Mouse (Mus musculus): ENCODE results near the gene Matn1. TPM values are rescaled to one million over a fixed set of nuclear protein-coding genes. Genes with fewer than 3 reads are reported as not detected.

Matn1 gene
- polyA plus RNA-seq, 1 experiment from 2014 or later = 0.34 TPM

- 61% methylated on average over 9 of the region's 9 CpGs for WGBS
- no peak overlapping the region for H3K4me3 ChIP-seq (ENCODE audit: low read depth, low read length)
- no peak overlapping the region for H3K4me2 ChIP-seq (ENCODE audit: low read depth, low read length)
- ATAC-seq (replicated peaks; ENCODE audit: insufficient number of reproducible peaks, low FRiP score, low TSS enrichment, low read depth) (no peak), DNase-seq (ENCODE audit: low spot score) (no peak)
- H3K27ac ChIP-seq (replicated peaks; ENCODE audit: low read depth, low read length) = no peak overlapping the region
- H3K27me3 ChIP-seq (ENCODE audit: control insufficient read depth, insufficient read depth, low read length) = no peaks in the 10 kb centered on the region
- H3K9me3 ChIP-seq (replicated peaks; ENCODE audit: control insufficient read depth, low read length) = no peaks in the 10 kb centered on the region
- H3K9ac ChIP-seq (replicated peaks; ENCODE audit: low read length) = no peak overlapping the region
- no peaks in the 10 kb centered on the region for H3K36me3 ChIP-seq (replicated peaks; ENCODE audit: control insufficient read depth, insufficient read depth, low read depth, low read length)
- H3K4me1 ChIP-seq (ENCODE audit: control insufficient read depth, insufficient read depth, low read length) = peaks cover 3% of the 10 kb centered on the region; the same call in 1 of the 2 replicates
Measured at GRCm38 (mm10) chr4:130919750-130920356, 24.3 kb upstream of the Matn1 start.

- Histone ChIP-seq H3K4me2 (ENCODE audit: low read depth, low read length) (no peak overlapping the region), H3K27ac (replicated peaks; ENCODE audit: low read depth, low read length) (no peak overlapping the region), H3K27me3 (ENCODE audit: control insufficient read depth, insufficient read depth, low read length) (no peaks in the 10 kb centered on the region), H3K9ac (replicated peaks; ENCODE audit: low read length) (no peak overlapping the region), H3K36me3 (replicated peaks; ENCODE audit: control insufficient read depth, insufficient read depth, low read depth, low read length) (no peaks in the 10 kb centered on the region), H3K4me1 (ENCODE audit: control insufficient read depth, insufficient read depth, low read length) (peaks cover 3% of the 10 kb centered on the region; the same call in 1 of the 2 replicates), H3K9me3 (replicated peaks; ENCODE audit: control insufficient read depth, low read length) (no peaks in the 10 kb centered on the region), H3K4me3 (ENCODE audit: low read depth, low read length) (no peak overlapping the region)
- 27% methylated on average over 12 of the region's 12 CpGs for WGBS
- ATAC-seq (replicated peaks; ENCODE audit: insufficient number of reproducible peaks, low FRiP score, low TSS enrichment, low read depth) = no peak
- no peak for DNase-seq (ENCODE audit: low spot score)
Measured at GRCm38 (mm10) chr4:130920951-130921693, 23.1 kb upstream of the Matn1 start.

DNA sequence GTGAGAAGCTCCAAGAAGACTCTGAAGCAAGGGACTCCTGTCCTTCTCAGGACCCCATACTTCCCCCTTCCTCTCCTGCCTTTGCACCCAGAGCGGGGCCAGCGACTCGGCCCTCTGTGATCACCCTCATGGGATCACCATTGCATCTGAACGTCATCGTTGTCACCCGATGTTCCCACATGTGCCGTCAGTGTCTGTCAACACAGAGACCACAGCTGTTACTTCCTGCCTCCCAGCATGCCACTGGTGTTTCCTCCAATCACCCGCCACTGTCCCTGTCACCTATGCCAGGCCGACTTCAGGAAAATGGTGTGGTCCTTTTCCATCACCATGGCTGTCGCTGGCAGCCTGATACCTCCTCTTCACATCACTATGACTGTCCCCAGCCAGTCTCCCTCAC, 22.2 kb upstream of the Matn1 start:
- Histone ChIP-seq H3K27me3 (ENCODE audit: control insufficient read depth, insufficient read depth, low read length) (no peaks in the 10 kb centered on the region), H3K4me1 (ENCODE audit: control insufficient read depth, insufficient read depth, low read length) (peaks cover 3% of the 10 kb centered on the region; the same call in 1 of the 2 replicates), H3K9ac (replicated peaks; ENCODE audit: low read length) (no peak overlapping the region), H3K4me2 (ENCODE audit: low read depth, low read length) (no peak overlapping the region), H3K27ac (replicated peaks; ENCODE audit: low read depth, low read length) (no peak overlapping the region), H3K36me3 (replicated peaks; ENCODE audit: control insufficient read depth, insufficient read depth, low read depth, low read length) (no peaks in the 10 kb centered on the region), H3K9me3 (replicated peaks; ENCODE audit: control insufficient read depth, low read length) (no peaks in the 10 kb centered on the region), H3K4me3 (ENCODE audit: low read depth, low read length) (no peak overlapping the region)
- WGBS = 92% methylated on average over 10 of the region's 10 CpGs
- no peak for ATAC-seq (replicated peaks; ENCODE audit: insufficient number of reproducible peaks, low FRiP score, low TSS enrichment, low read depth)
- DNase-seq (ENCODE audit: low spot score) = no peak

GRCm38 (mm10) chr4:130926274-130926673, 17.9 kb upstream of the Matn1 start:
- 59% methylated on average over 6 of the region's 6 CpGs for WGBS
- ATAC-seq (replicated peaks; ENCODE audit: insufficient number of reproducible peaks, low FRiP score, low TSS enrichment, low read depth) = no peak
- Histone ChIP-seq H3K9me3 (replicated peaks; ENCODE audit: control insufficient read depth, low read length) (no peaks in the 10 kb centered on the region), H3K9ac (replicated peaks; ENCODE audit: low read length) (no peak overlapping the region), H3K4me2 (ENCODE audit: low read depth, low read length) (no peak overlapping the region), H3K27me3 (ENCODE audit: control insufficient read depth, insufficient read depth, low read length) (no peaks in the 10 kb centered on the region), H3K27ac (replicated peaks; ENCODE audit: low read depth, low read length) (no peak overlapping the region), H3K36me3 (replicated peaks; ENCODE audit: control insufficient read depth, insufficient read depth, low read depth, low read length) (no peaks in the 10 kb centered on the region), H3K4me1 (ENCODE audit: control insufficient read depth, insufficient read depth, low read length) (no peaks in the 10 kb centered on the region), H3K4me3 (ENCODE audit: low read depth, low read length) (no peak overlapping the region)
- DNase-seq (ENCODE audit: low spot score) = no peak

- H3K27me3 ChIP-seq (ENCODE audit: control insufficient read depth, insufficient read depth, low read length) = no peaks in the 10 kb centered on the region
- ATAC-seq (replicated peaks; ENCODE audit: insufficient number of reproducible peaks, low FRiP score, low TSS enrichment, low read depth) = no peak
- no peak overlapping the region for H3K4me2 ChIP-seq (ENCODE audit: low read depth, low read length)
Measured at GRCm38 (mm10) chr4:130927821-130928220, 16.4 kb upstream of the Matn1 start.

DNA sequence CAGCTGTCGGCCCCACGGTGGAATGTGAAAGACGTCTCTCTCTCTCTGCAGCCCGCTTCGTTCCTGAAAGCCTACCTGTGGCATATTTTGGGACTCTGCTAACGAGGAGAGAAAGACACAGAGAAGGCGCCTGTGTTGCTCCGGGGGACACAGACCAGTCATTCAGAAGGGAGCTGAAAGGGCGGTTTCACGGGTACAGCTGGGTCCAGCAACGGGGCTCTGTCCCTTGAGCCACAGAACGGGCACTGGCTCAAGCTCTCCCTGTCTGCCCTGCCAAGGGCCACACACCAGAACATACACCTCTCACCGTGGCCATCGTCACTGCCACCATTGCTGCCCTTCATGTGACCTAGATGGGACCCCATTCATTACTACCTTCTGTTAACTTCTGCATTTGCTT, 1.5 kb upstream of the Matn1 start:
- no peak for DNase-seq (ENCODE audit: low spot score)
- no peaks in the 10 kb centered on the region for H3K36me3 ChIP-seq (replicated peaks; ENCODE audit: control insufficient read depth, insufficient read depth, low read depth, low read length)
- no peaks in the 10 kb centered on the region for H3K4me1 ChIP-seq (ENCODE audit: control insufficient read depth, insufficient read depth, low read length)
- 50% methylated on average over 14 of the region's 14 CpGs for WGBS
- no peaks in the 10 kb centered on the region for H3K9me3 ChIP-seq (replicated peaks; ENCODE audit: control insufficient read depth, low read length)
- no peak overlapping the region for H3K4me3 ChIP-seq (ENCODE audit: low read depth, low read length)
- H3K27ac ChIP-seq (replicated peaks; ENCODE audit: low read depth, low read length) = no peak overlapping the region
- no peak for ATAC-seq (replicated peaks; ENCODE audit: insufficient number of reproducible peaks, low FRiP score, low TSS enrichment, low read depth)
- H3K9ac ChIP-seq (replicated peaks; ENCODE audit: low read length) = no peak overlapping the region
- no peaks in the 10 kb centered on the region for H3K27me3 ChIP-seq (ENCODE audit: control insufficient read depth, insufficient read depth, low read length)
- H3K4me2 ChIP-seq (ENCODE audit: low read depth, low read length) = no peak overlapping the region

More at GRCm38 (mm10) chr4:130927821-130928220, 16.4 kb upstream of the Matn1 start:
- Histone ChIP-seq H3K4me3 (ENCODE audit: low read depth, low read length) (no peak overlapping the region), H3K9ac (replicated peaks; ENCODE audit: low read length) (no peak overlapping the region), H3K4me1 (ENCODE audit: control insufficient read depth, insufficient read depth, low read length) (no peaks in the 10 kb centered on the region), H3K36me3 (replicated peaks; ENCODE audit: control insufficient read depth, insufficient read depth, low read depth, low read length) (no peaks in the 10 kb centered on the region), H3K27ac (replicated peaks; ENCODE audit: low read depth, low read length) (no peak overlapping the region), H3K9me3 (replicated peaks; ENCODE audit: control insufficient read depth, low read length) (no peaks in the 10 kb centered on the region)
- DNase-seq (ENCODE audit: low spot score) = no peak
- WGBS = 87% methylated on average over 12 of the region's 12 CpGs

GRCm38 (mm10) chr4:130944779-130945178, 594 bp downstream of the Matn1 start:
- no peak overlapping the region for H3K27ac ChIP-seq (replicated peaks; ENCODE audit: low read depth, low read length)
- H3K36me3 ChIP-seq (replicated peaks; ENCODE audit: control insufficient read depth, insufficient read depth, low read depth, low read length) = no peaks in the 10 kb centered on the region
- H3K9me3 ChIP-seq (replicated peaks; ENCODE audit: control insufficient read depth, low read length) = no peaks in the 10 kb centered on the region
- ATAC-seq (replicated peaks; ENCODE audit: insufficient number of reproducible peaks, low FRiP score, low TSS enrichment, low read depth) (no peak), DNase-seq (ENCODE audit: low spot score) (no peak)
- H3K9ac ChIP-seq (replicated peaks; ENCODE audit: low read length) = no peak overlapping the region
- H3K4me1 ChIP-seq (ENCODE audit: control insufficient read depth, insufficient read depth, low read length) = no peaks in the 10 kb centered on the region
- no peak overlapping the region for H3K4me2 ChIP-seq (ENCODE audit: low read depth, low read length)
- H3K4me3 ChIP-seq (ENCODE audit: low read depth, low read length) = no peak overlapping the region
- H3K27me3 ChIP-seq (ENCODE audit: control insufficient read depth, insufficient read depth, low read length) = no peaks in the 10 kb centered on the region
- 82% methylated on average over 7 of the region's 7 CpGs for WGBS

DNA sequence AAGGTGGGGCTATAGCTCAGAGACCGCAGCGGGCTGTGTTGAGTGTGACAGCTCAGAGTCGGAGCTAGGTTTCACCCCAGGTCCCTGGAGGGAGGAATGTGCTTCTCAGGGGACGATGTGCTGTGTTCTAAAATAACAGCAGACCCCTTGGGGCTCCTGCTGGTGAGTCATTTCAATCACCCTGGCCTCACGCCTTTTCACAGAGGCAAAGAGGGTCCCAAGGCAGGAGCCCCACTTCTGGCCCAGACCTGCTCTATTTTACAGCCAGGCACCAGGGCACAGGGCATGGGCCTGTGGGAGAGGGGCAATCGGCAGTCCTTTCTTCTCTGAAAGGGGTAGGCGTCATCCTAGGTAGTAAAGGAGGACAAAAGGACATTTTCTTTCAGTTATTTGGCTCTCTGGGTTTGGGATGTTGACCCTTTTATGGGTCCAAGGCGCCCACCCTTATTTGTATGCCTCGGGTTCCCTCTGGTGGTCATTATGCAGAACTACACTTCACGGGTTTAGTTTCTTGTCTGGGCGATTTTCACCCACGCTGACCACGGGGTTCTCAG, 3.0 kb downstream of the Matn1 start:
- 19% methylated on average over 13 of the region's 13 CpGs for WGBS
- Histone ChIP-seq H3K9me3 (replicated peaks; ENCODE audit: control insufficient read depth, low read length) (no peaks in the 10 kb centered on the region), H3K4me1 (ENCODE audit: control insufficient read depth, insufficient read depth, low read length) (no peaks in the 10 kb centered on the region), H3K4me3 (ENCODE audit: low read depth, low read length) (no peak overlapping the region), H3K27ac (replicated peaks; ENCODE audit: low read depth, low read length) (no peak overlapping the region), H3K4me2 (ENCODE audit: low read depth, low read length) (no peak overlapping the region), H3K27me3 (ENCODE audit: control insufficient read depth, insufficient read depth, low read length) (no peaks in the 10 kb centered on the region), H3K9ac (replicated peaks; ENCODE audit: low read length) (no peak overlapping the region), H3K36me3 (replicated peaks; ENCODE audit: control insufficient read depth, insufficient read depth, low read depth, low read length) (no peaks in the 10 kb centered on the region)
- ATAC-seq (replicated peaks; ENCODE audit: insufficient number of reproducible peaks, low FRiP score, low TSS enrichment, low read depth) = no peak
- peak; percentile 87 for DNase-seq (ENCODE audit: low spot score)

Data from embryonic facial prominence, embryonic 11.5 days (tissue).